Mouse (Mus musculus): ENCODE data around the gene Tor1aip2. TPM values are rescaled to one million over a fixed set of nuclear protein-coding genes. Genes with fewer than 3 reads are reported as not detected.

The Tor1aip2 gene
- polyA plus RNA-seq, 1 experiment from 2014 or later: 69.4 TPM

- 75% methylated on average over 8 of the region's 8 CpGs for WGBS
- ATAC-seq: no peak
- Histone ChIP-seq H3K27ac (ENCODE audit: low read length) (no peak overlapping the region), H3K4me2 (ENCODE audit: low read length) (no peak overlapping the region), H3K9ac (replicated peaks; ENCODE audit: low read depth, low read length) (no peak overlapping the region), H3K4me1 (replicated peaks; ENCODE audit: control insufficient read depth, insufficient read depth, low read length) (no peaks in the 10 kb centered on the region; the same call in 1 of the 2 replicates), H3K4me3 (replicated peaks; ENCODE audit: low read length) (no peak overlapping the region), H3K36me3 (ENCODE audit: control insufficient read depth, insufficient read depth) (no peaks in the 10 kb centered on the region), H3K9me3 (ENCODE audit: control insufficient read depth, low read length) (no peaks in the 10 kb centered on the region), H3K27me3 (replicated peaks; ENCODE audit: control insufficient read depth, insufficient read depth, low read length) (no peaks in the 10 kb centered on the region)
These were observed 54.4 kb downstream of the Tor1aip2 start for GRCm38 (mm10) chr1:156089561-156089960.

DNA sequence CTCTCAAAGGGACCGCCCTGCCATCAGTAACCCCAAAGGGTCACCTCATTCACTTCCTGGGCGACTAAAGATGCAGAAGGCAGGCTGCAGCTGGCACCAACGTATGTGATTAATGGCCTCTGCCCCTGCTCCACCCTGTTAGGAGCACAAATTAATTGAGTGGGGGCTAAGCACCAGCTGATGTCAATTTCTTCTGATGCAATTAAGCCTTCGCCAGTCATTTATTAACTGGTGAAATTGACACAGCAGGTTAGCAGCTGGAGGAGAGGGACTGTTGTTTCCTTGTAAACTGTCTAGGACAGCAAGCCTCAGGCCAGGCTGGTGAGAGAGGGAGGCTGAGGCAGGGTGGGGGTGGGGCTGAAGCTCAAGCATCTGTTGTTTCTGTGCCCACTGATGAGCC lies 54.8 kb downstream of the Tor1aip2 start:
- no peak for ATAC-seq
- Histone ChIP-seq H3K9me3 (ENCODE audit: control insufficient read depth, low read length) (no peaks in the 10 kb centered on the region), H3K27ac (ENCODE audit: low read length) (no peak overlapping the region), H3K36me3 (ENCODE audit: control insufficient read depth, insufficient read depth) (no peaks in the 10 kb centered on the region), H3K9ac (replicated peaks; ENCODE audit: low read depth, low read length) (no peak overlapping the region), H3K4me1 (replicated peaks; ENCODE audit: control insufficient read depth, insufficient read depth, low read length) (no peaks in the 10 kb centered on the region; the same call in 1 of the 2 replicates), H3K4me3 (replicated peaks; ENCODE audit: low read length) (no peak overlapping the region), H3K27me3 (replicated peaks; ENCODE audit: control insufficient read depth, insufficient read depth, low read length) (no peaks in the 10 kb centered on the region), H3K4me2 (ENCODE audit: low read length) (no peak overlapping the region)
- WGBS: 46% methylated on average over 4 of the region's 4 CpGs

GRCm38 (mm10) chr1:156091811-156092210 lies 56.6 kb downstream of the Tor1aip2 start:
- whole genome bisulfite sequencing: 88% methylated on average over 4 of the region's 4 CpGs
- no peak overlapping the region for H3K27ac ChIP-seq (ENCODE audit: low read length)
- no peaks in the 10 kb centered on the region for H3K27me3 ChIP-seq (replicated peaks; ENCODE audit: control insufficient read depth, insufficient read depth, low read length)
- no peaks in the 10 kb centered on the region; the same call in 1 of the 2 replicates for H3K4me1 ChIP-seq (replicated peaks; ENCODE audit: control insufficient read depth, insufficient read depth, low read length)
- H3K9me3 ChIP-seq (ENCODE audit: control insufficient read depth, low read length): no peaks in the 10 kb centered on the region
- H3K36me3 ChIP-seq (ENCODE audit: control insufficient read depth, insufficient read depth): no peaks in the 10 kb centered on the region
- ATAC-seq: no peak
- no peak overlapping the region for H3K9ac ChIP-seq (replicated peaks; ENCODE audit: low read depth, low read length)
- no peak overlapping the region for H3K4me3 ChIP-seq (replicated peaks; ENCODE audit: low read length)
- H3K4me2 ChIP-seq (ENCODE audit: low read length): no peak overlapping the region

DNA sequence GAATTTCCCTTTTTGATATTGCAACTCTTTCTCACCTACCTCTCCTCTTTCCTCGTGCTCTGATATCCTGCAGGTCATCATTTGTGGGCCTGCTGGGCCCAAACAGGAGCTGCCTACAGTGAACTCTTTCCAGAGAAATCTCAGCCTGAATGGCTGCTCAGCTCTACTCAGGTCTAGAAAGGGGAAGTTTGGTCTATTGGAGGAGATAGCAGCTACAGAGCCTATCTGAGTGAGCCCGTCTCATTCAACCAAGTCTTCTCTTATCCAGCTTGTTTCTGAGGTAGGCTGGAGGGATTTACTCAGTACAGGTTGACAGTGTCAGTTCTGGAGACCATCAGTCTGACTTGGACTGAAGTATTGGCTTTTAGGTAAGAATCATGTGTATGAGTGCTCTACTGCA lies 68.6 kb downstream of the Tor1aip2 start:
- H3K36me3 ChIP-seq (ENCODE audit: control insufficient read depth, insufficient read depth): no peaks in the 10 kb centered on the region
- no peak overlapping the region for H3K9ac ChIP-seq (replicated peaks; ENCODE audit: low read depth, low read length)
- H3K4me2 ChIP-seq (ENCODE audit: low read length): no peak overlapping the region
- no peaks in the 10 kb centered on the region for H3K27me3 ChIP-seq (replicated peaks; ENCODE audit: control insufficient read depth, insufficient read depth, low read length)
- no peaks in the 10 kb centered on the region for H3K4me1 ChIP-seq (replicated peaks; ENCODE audit: control insufficient read depth, insufficient read depth, low read length)
- H3K4me3 ChIP-seq (replicated peaks; ENCODE audit: low read length): no peak overlapping the region
- H3K9me3 ChIP-seq (ENCODE audit: control insufficient read depth, low read length): peaks cover 5% of the 10 kb centered on the region
- 89% methylated on average over 2 of the region's 2 CpGs for WGBS
- no peak overlapping the region for H3K27ac ChIP-seq (ENCODE audit: low read length)
- ATAC-seq: no peak

DNA sequence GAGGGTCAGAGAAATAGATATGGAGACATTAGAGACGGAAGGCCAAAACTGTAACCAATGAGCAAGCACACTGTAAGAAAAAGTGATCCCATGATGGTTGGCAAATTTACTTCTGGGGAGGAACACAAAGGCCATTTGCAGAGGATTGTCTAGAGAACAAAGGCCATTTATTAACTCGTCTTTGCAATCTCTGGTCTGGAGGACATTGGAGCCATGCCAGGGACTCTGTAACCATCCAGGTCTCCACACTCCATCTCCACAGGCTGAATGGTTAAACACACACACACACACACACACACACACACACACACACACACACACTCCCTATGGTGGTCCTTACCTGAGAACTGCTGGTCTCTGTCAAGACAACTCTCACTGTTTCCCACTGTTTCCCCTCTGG lies 70.2 kb downstream of the Tor1aip2 start:
- Histone ChIP-seq H3K4me2 (ENCODE audit: low read length) (no peak overlapping the region), H3K9me3 (ENCODE audit: control insufficient read depth, low read length) (no peaks in the 10 kb centered on the region), H3K9ac (replicated peaks; ENCODE audit: low read depth, low read length) (no peak overlapping the region), H3K4me3 (replicated peaks; ENCODE audit: low read length) (no peak overlapping the region), H3K27me3 (replicated peaks; ENCODE audit: control insufficient read depth, insufficient read depth, low read length) (no peaks in the 10 kb centered on the region), H3K36me3 (ENCODE audit: control insufficient read depth, insufficient read depth) (no peaks in the 10 kb centered on the region), H3K27ac (ENCODE audit: low read length) (no peak overlapping the region), H3K4me1 (replicated peaks; ENCODE audit: control insufficient read depth, insufficient read depth, low read length) (no peaks in the 10 kb centered on the region)
- WGBS: 52% methylated on average over 2 of the region's 2 CpGs
- ATAC-seq: no peak

DNA sequence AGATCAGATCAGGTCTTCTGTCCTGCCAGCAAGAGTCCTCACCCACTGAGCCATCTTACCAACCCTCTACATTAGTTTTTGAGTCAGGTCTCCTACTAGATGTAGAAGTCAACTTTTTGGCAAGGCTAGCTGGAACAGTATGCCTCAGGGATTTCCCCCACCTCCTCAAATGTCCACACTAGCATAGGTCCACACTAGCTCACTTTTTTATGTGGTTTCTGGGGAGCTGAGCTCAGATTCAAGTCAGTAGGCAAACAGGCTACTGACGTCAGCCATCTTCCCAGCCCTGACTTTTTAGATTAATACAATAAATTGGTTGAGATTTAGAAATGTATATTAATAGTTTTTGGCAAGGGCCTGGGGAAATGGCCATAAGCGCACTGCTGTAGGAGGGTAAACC lies 72.2 kb downstream of the Tor1aip2 start:
- Histone ChIP-seq H3K4me1 (replicated peaks; ENCODE audit: control insufficient read depth, insufficient read depth, low read length) (no peaks in the 10 kb centered on the region), H3K9ac (replicated peaks; ENCODE audit: low read depth, low read length) (no peak overlapping the region), H3K9me3 (ENCODE audit: control insufficient read depth, low read length) (no peaks in the 10 kb centered on the region), H3K27me3 (replicated peaks; ENCODE audit: control insufficient read depth, insufficient read depth, low read length) (no peaks in the 10 kb centered on the region), H3K4me3 (replicated peaks; ENCODE audit: low read length) (no peak overlapping the region), H3K4me2 (ENCODE audit: low read length) (no peak overlapping the region), H3K27ac (ENCODE audit: low read length) (no peak overlapping the region), H3K36me3 (ENCODE audit: control insufficient read depth, insufficient read depth) (no peaks in the 10 kb centered on the region)
- no peak for ATAC-seq
- 98% methylated on average over 2 of the region's 2 CpGs for WGBS

- Histone ChIP-seq H3K9ac (replicated peaks; ENCODE audit: low read depth, low read length) (no peak overlapping the region), H3K27ac (ENCODE audit: low read length) (no peak overlapping the region), H3K27me3 (replicated peaks; ENCODE audit: control insufficient read depth, insufficient read depth, low read length) (no peaks in the 10 kb centered on the region), H3K36me3 (ENCODE audit: control insufficient read depth, insufficient read depth) (no peaks in the 10 kb centered on the region), H3K4me3 (replicated peaks; ENCODE audit: low read length) (no peak overlapping the region), H3K4me1 (replicated peaks; ENCODE audit: control insufficient read depth, insufficient read depth, low read length) (no peaks in the 10 kb centered on the region), H3K4me2 (ENCODE audit: low read length) (no peak overlapping the region), H3K9me3 (ENCODE audit: control insufficient read depth, low read length) (no peaks in the 10 kb centered on the region)
- no peak for ATAC-seq
- WGBS: 18% methylated on average over 10 of the region's 10 CpGs
These were observed 73.2 kb downstream of the Tor1aip2 start for GRCm38 (mm10) chr1:156108400-156108799.

- ATAC-seq: no peak
- Histone ChIP-seq H3K4me2 (ENCODE audit: low read length) (no peak overlapping the region), H3K27ac (ENCODE audit: low read length) (no peak overlapping the region), H3K27me3 (replicated peaks; ENCODE audit: control insufficient read depth, insufficient read depth, low read length) (no peaks in the 10 kb centered on the region), H3K36me3 (ENCODE audit: control insufficient read depth, insufficient read depth) (no peaks in the 10 kb centered on the region), H3K9ac (replicated peaks; ENCODE audit: low read depth, low read length) (no peak overlapping the region), H3K9me3 (ENCODE audit: control insufficient read depth, low read length) (no peaks in the 10 kb centered on the region), H3K4me1 (replicated peaks; ENCODE audit: control insufficient read depth, insufficient read depth, low read length) (no peaks in the 10 kb centered on the region; the same call in 1 of the 2 replicates), H3K4me3 (replicated peaks; ENCODE audit: low read length) (no peak overlapping the region)
- WGBS: 79% methylated on average over 9 of the region's 9 CpGs
These were observed 75.9 kb downstream of the Tor1aip2 start for GRCm38 (mm10) chr1:156111090-156111489.

DNA sequence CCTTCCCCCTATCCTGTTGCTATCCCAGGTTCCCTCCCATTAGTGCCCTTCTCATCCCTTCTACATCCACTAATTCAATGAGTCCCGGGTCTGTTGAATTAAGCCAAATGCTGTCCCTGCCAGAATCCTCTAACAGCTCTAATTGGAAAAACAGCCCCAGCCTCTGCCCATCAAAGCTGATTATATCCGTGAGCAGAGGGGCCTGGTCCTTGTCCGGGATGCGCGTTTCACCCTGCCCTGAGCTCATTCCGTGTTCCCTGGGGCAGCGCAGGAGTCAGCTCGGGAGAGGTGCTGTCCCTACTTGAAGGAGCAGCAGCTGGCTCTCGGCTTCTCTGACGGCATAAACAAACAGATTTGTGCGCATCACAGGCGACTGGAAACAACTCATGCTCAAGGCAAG lies 76.5 kb downstream of the Tor1aip2 start:
- H3K4me3 ChIP-seq (replicated peaks; ENCODE audit: low read length): no peak overlapping the region
- no peaks in the 10 kb centered on the region for H3K27me3 ChIP-seq (replicated peaks; ENCODE audit: control insufficient read depth, insufficient read depth, low read length)
- H3K36me3 ChIP-seq (ENCODE audit: control insufficient read depth, insufficient read depth): no peaks in the 10 kb centered on the region
- H3K9ac ChIP-seq (replicated peaks; ENCODE audit: low read depth, low read length): no peak overlapping the region
- H3K4me2 ChIP-seq (ENCODE audit: low read length): no peak overlapping the region
- H3K4me1 ChIP-seq (replicated peaks; ENCODE audit: control insufficient read depth, insufficient read depth, low read length): no peaks in the 10 kb centered on the region; the same call in 1 of the 2 replicates
- no peak overlapping the region for H3K27ac ChIP-seq (ENCODE audit: low read length)
- no peak for ATAC-seq
- 35% methylated on average over 12 of the region's 12 CpGs for WGBS
- H3K9me3 ChIP-seq (ENCODE audit: control insufficient read depth, low read length): no peaks in the 10 kb centered on the region

DNA sequence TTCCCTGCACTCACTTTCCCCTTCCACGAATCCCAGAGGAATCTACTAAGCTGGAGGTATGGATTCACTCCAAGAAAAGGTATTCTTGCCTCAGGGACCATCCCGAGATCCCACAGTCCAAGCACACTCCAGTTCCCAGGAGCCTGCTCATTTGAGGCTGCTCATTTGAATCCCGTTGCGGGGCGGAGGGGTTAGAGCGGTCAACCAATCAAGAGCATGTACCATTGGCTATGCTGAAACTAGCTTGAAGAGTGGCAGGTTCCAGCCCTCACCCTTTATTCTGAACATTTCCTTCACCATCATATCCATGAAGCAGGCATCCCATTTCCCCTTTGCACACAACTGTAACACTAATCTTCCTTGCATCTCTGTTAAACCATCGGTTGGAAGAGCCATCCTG lies 76.9 kb downstream of the Tor1aip2 start:
- ATAC-seq: no peak
- Histone ChIP-seq H3K4me2 (ENCODE audit: low read length) (no peak overlapping the region), H3K4me3 (replicated peaks; ENCODE audit: low read length) (no peak overlapping the region), H3K4me1 (replicated peaks; ENCODE audit: control insufficient read depth, insufficient read depth, low read length) (no peaks in the 10 kb centered on the region; the same call in 1 of the 2 replicates), H3K27me3 (replicated peaks; ENCODE audit: control insufficient read depth, insufficient read depth, low read length) (no peaks in the 10 kb centered on the region), H3K9me3 (ENCODE audit: control insufficient read depth, low read length) (no peaks in the 10 kb centered on the region), H3K36me3 (ENCODE audit: control insufficient read depth, insufficient read depth) (no peaks in the 10 kb centered on the region), H3K27ac (ENCODE audit: low read length) (no peak overlapping the region), H3K9ac (replicated peaks; ENCODE audit: low read depth, low read length) (no peak overlapping the region)
- WGBS: 65% methylated on average over 7 of the region's 7 CpGs

Data from forebrain, embryonic 16.5 days (tissue).